Mouse (Mus musculus) hindbrain, embryonic 11.5 days (tissue): ENCODE data around the gene Aldh3b1. TPM values are rescaled to one million over a fixed set of nuclear protein-coding genes. Genes with fewer than 3 reads are reported as not detected.
A peak's percentile ranks its signal among the peaks of the same experiment; 100 is the strongest.

Experiments
- ATAC-seq: fragments of 200-750 bp; cut with Nextera tagmentation; 2 replicates; pipeline ENCODE4 v1.8.0; 2017; ENCODE audit warnings: mild to moderate bottlenecking, moderate TSS enrichment, moderate library complexity; ENCODE audit not compliant: low FRiP score
- DNase-seq: peaks from one replicate; pipeline ENCODE4 v3.0.0-alpha.2; 2015; ENCODE audit warnings: low spot score
- H3K27ac ChIP-seq: fragments of 300-500 bp; sonication (generic); 2 replicates; pipeline ENCODE4 v1.5.1; 2014; ENCODE audit warnings: mild to moderate bottlenecking, low read depth, low read length
- H3K27me3 ChIP-seq: fragments of 300-500 bp; sonication (generic); 2 replicates; pipeline ENCODE4 v1.6.1; 2014; ENCODE audit warnings: mild to moderate bottlenecking, low read length, moderate library complexity, mixed read lengths; ENCODE audit not compliant: control insufficient read depth, insufficient read depth
- H3K36me3 ChIP-seq: fragments of 300-500 bp; sonication (generic); 2 replicates; pipeline ENCODE4 v1.6.1; 2014; ENCODE audit warnings: mild to moderate bottlenecking, low read length, moderate library complexity, mixed read lengths; ENCODE audit not compliant: control insufficient read depth, insufficient read depth
- H3K4me1 ChIP-seq: fragments of 300-500 bp; sonication (generic); replicated peaks from 2 replicates; pipeline ENCODE4 v1.6.1; 2014; ENCODE audit warnings: low read length, mixed read lengths; ENCODE audit not compliant: control insufficient read depth, insufficient read depth
- H3K4me2 ChIP-seq: fragments of 300-500 bp; sonication (generic); replicated peaks from 2 replicates; pipeline ENCODE4 v1.6.1; 2014; ENCODE audit warnings: mild to moderate bottlenecking, low read depth, low read length
- H3K4me3 ChIP-seq: fragments of 300-500 bp; sonication (generic); 2 replicates; pipeline ENCODE4 v1.5.1; 2014; ENCODE audit warnings: low read depth, low read length
- H3K9ac ChIP-seq: fragments of 300-500 bp; sonication (generic); 2 replicates; pipeline ENCODE4 v1.6.1; 2014; ENCODE audit warnings: low read depth, low read length
- H3K9me3 ChIP-seq: fragments of 300-500 bp; sonication (generic); 2 replicates; pipeline ENCODE4 v1.6.1; 2016; ENCODE audit warnings: low read length; ENCODE audit not compliant: control insufficient read depth
- WGBS: fragments of 180-500 bp; shearing (Covaris S2); extraction: QIAGEN DNeasy Blood & Tissue Kit; methylation state at CpG from one replicate; pipeline ENCODE4 v1.1.7; 2014; 5-methylcytosine and 5-hydroxymethylcytosine counted together
- polyA plus RNA-seq: library from polyadenylated mRNA; unstranded; fragments of >200 nt; fragmentation: Nextera tagmentation; extraction: Ambion mirVana; gene quantifications from 2 replicates; pipeline ENCODE4 v1.2.1, GENCODE M21; 2014

Gene Aldh3b1
- polyA plus RNA-seq, 1 experiment from 2014 or later, result 0.59 TPM

DNA sequence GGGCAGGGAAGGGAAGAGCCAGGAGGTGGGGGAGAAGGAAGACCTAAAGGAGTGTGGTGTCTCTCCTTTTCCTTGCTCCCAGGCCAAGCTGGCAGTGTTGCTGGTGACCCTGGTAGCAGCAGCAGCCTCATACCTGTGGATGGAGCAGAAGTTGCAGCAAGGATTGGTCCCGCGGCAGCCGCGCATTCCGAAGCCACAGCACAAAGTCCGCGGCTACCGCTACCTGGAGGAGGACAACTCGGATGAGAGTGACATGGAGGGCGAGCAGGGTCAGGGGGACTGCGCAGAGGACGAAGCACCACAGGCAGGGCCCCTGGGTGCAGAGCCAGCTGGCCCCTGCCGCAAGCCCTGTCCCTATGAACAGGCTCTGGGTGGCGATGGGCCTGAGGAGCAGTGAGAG, 18.9 kb upstream of the Aldh3b1 start:
- 83% methylated on average over 14 of the region's 14 CpGs for WGBS
- no peaks in the 10 kb centered on the region for H3K4me1 ChIP-seq
- H3K27me3 ChIP-seq, result no peaks in the 10 kb centered on the region
- H3K4me3 ChIP-seq, result no peak overlapping the region
- H3K9ac ChIP-seq, result no peak overlapping the region
- no peaks in the 10 kb centered on the region for H3K9me3 ChIP-seq
- no peak overlapping the region for H3K27ac ChIP-seq
- H3K4me2 ChIP-seq, result no peak overlapping the region
- no peak for DNase-seq
- no peak for ATAC-seq
- H3K36me3 ChIP-seq, result no peaks in the 10 kb centered on the region

DNA sequence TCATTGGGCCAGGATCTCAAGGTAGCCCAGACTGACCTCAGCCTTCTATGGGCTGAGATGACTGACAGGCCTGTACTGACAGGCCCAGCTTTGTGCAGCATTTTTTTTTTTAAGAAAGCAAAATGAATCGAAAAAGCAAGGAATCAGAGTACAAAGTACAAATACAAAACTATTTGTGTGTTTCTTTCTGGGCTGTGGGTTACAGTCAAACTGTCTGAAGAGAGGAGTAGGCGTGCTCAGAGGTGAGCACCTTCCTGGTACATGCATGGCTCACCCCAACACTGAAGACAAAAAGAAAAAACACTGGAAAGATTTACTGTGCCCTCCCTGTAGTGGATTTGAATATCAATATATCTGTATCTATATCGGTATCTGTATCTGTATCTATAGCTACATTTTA, 18.2 kb upstream of the Aldh3b1 start:
- H3K9ac ChIP-seq, result no peak overlapping the region
- no peak for ATAC-seq
- H3K27ac ChIP-seq, result no peak overlapping the region
- DNase-seq, result no peak
- H3K4me1 ChIP-seq, result no peaks in the 10 kb centered on the region
- no peaks in the 10 kb centered on the region for H3K9me3 ChIP-seq
- no peak overlapping the region for H3K4me2 ChIP-seq
- peaks cover 2% of the 10 kb centered on the region; the same call in 1 of the 2 replicates for H3K27me3 ChIP-seq
- 88% methylated on average over 3 of the region's 3 CpGs for WGBS
- H3K4me3 ChIP-seq, result no peak overlapping the region
- no peaks in the 10 kb centered on the region for H3K36me3 ChIP-seq

DNA sequence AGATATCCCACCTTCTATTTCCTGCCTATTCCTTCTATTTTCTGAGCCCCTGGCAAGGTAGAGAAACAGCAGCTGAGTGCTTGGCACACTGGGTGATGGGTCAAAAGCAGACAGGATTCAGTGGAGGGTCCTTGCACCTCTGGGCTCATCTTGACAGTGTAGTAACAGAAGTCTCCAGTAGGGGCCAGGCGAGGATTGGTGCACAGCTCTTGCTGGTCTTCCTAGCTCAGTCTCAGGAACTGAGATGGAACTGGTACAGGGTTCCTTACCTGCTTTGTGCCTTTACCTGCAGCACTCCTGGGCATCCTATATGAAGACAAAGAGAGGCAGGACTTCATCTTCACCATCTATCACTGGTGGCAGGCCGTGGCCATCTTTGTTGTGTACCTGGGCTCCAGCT, 17.1 kb upstream of the Aldh3b1 start:
- Histone ChIP-seq H3K9ac (no peak overlapping the region), H3K36me3 (no peaks in the 10 kb centered on the region), H3K4me2 (no peak overlapping the region), H3K27me3 (peaks cover 2% of the 10 kb centered on the region; the same call in 1 of the 2 replicates), H3K27ac (no peak overlapping the region), H3K9me3 (no peaks in the 10 kb centered on the region), H3K4me1 (no peaks in the 10 kb centered on the region; the same call in 1 of the 2 replicates), H3K4me3 (no peak overlapping the region)
- peak; percentile 78 for DNase-seq
- ATAC-seq, result peak; percentile 56; the same call in 1 of the 2 replicates
- WGBS, result 8% methylated on average over 2 of the region's 2 CpGs

DNA sequence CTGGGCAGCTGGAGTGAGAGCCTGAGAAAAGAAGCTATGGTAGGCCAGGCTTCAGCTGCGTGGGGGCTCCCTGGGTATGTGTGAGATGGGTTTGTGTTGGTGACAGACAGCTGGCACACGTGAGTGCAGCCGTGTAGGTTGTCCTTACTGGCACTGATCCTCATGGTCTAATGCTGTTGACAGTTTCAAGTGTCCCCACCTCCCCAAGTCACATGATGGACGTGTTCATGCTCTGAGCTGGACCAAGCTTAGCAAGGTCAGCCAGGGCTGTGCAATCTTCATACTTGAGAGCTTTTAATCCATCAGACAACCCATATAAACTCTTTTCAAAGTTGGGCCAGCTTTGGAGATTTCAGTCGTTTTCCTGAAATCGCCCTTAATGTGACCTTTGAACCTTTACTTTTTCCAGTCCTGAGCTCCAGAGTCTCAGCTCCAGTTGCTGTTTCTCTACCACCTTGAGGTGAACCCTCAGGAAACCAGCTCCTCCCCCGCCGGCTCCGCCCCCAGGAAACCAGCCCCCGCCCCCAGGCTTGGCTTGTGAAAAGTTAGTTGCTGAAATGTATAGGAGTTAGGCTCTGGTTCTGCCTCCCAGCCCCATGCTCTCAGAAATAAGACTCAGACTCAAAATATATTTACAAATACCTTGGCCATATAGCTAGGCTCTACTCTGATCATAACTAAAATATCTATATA, 16.4 kb upstream of the Aldh3b1 start:
- H3K36me3 ChIP-seq, result no peaks in the 10 kb centered on the region
- 36% methylated on average over 10 of the region's 10 CpGs for WGBS

DNA sequence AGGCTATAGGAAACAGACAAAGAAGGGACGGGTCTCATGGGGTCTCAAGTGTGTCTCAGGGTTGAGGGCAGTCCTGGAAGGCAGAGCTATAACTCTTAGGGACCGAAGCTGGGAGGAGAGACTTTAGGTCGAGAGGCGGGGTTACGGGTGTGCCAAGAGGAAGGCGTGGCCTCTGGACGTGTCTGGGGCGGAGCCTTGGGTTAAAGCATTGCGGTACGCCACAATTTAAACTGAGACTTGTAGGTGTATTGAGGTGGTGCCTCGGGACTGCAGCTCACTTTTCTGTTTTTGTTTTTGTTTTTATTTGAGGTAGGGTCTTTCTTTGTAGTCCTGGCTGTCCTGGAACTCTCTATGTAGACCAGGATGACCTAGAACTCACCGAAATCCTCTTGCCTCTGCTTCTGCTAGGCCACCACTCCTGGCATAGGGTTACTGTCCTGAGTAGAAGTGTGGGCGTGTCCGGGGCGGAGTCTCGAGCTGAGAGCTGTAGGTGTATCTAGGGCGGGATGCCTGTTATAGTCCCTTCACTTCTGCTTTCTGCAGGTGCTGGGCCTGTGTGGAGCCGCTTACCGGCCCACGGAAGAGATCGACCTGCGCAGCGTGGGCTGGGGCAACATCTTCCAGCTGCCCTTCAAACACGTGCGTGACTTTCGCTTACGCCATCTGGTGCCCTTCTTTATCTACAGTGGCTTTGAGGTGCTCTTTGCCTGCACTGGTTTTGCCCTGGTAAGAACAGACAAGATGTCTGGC, 13.6 kb upstream of the Aldh3b1 start:
- no peak overlapping the region for H3K4me3 ChIP-seq
- DNase-seq (no peak), ATAC-seq (no peak)
- H3K4me1 ChIP-seq, result no peaks in the 10 kb centered on the region; the same call in 1 of the 2 replicates
- WGBS, result 20% methylated on average over 27 of the region's 27 CpGs
- H3K4me2 ChIP-seq, result no peak overlapping the region
- H3K9ac ChIP-seq, result no peak overlapping the region
- H3K27me3 ChIP-seq, result peaks cover 2% of the 10 kb centered on the region; the same call in 1 of the 2 replicates
- no peaks in the 10 kb centered on the region for H3K36me3 ChIP-seq
- H3K9me3 ChIP-seq, result no peaks in the 10 kb centered on the region
- H3K27ac ChIP-seq, result no peak overlapping the region

More for the DNA sequence above, 16.4 kb upstream of the Aldh3b1 start:
- no peak overlapping the region for H3K4me2 ChIP-seq
- DNase-seq (no peak), ATAC-seq (no peak)
- H3K9me3 ChIP-seq, result no peaks in the 10 kb centered on the region
- H3K27ac ChIP-seq, result no peak overlapping the region
- no peak overlapping the region for H3K4me3 ChIP-seq
- H3K4me1 ChIP-seq, result no peaks in the 10 kb centered on the region; the same call in 1 of the 2 replicates
- H3K9ac ChIP-seq, result no peak overlapping the region
- peaks cover 2% of the 10 kb centered on the region; the same call in 1 of the 2 replicates for H3K27me3 ChIP-seq

DNA sequence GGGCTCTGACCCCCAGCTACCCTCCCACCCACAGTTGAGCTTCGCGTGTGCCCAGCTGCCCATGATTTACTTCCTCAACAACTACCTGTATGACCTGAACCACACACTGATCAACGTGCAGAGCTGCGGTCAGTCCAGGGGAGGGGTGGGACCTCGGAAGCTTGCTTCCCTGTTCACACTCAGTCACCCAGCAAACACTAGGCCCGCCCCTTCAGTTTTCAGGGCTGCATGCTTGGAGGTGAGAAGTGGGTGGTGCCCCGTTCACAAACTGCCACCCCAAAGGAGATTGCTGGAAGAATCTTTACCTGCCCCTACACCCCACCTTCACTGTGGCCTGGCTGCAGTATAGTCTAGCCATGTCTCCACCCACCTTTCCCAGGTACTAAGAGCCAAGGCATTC, 12.7 kb upstream of the Aldh3b1 start:
- Histone ChIP-seq H3K27ac (no peak overlapping the region), H3K4me3 (no peak overlapping the region), H3K9me3 (no peaks in the 10 kb centered on the region), H3K4me1 (no peaks in the 10 kb centered on the region; the same call in 1 of the 2 replicates), H3K9ac (no peak overlapping the region), H3K36me3 (no peaks in the 10 kb centered on the region), H3K4me2 (no peak overlapping the region), H3K27me3 (peaks cover 2% of the 10 kb centered on the region; the same call in 1 of the 2 replicates)
- ATAC-seq, result no peak
- 71% methylated on average over 7 of the region's 7 CpGs for WGBS
- DNase-seq, result no peak

DNA sequence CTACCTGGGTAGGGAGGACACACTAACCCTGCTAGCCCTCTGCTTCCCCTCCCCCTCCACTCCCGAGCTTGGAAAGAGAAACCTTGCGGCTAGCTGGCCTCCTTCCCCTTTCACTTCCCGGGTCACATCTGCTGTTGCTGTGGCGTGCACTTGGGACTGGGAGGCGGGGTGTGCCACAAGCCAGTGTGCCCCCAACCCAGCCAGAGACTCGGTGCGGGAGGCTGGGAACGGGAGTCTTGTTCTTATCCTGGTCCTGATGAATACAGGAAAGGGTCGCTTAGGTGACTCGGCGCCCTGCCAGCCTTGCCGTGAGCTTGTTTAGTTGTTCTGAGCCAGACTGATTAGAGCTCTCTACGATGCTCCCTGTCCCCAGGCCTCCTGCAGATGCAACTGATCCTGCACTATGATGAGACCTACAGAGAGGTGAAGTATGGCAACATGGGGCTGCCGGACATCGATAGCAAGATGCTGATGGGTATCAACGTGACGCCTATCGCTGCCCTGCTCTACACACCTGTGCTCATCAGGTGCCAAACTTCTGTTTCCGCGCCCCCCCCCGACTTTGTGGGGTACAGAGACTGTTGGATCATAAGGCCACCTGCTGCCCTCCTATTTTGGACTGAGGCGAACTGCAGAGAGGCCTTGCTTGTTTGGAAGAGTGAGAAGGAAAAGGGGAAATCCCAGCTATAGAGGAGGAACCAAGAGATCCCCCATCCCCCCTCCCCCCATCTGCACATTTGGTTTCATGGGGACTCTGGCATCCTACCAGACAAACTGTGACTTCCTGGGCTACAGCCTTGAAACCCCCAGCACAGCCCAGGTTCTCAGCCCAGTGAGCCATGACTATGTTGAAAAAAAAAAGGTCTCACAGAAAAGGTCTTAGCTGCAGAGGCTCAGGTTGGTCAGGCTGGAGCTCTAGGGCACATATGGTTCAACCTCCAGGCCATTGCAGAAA, 6.6 kb upstream of the Aldh3b1 start:
- DNase-seq (no peak), ATAC-seq (no peak)
- no peaks in the 10 kb centered on the region for H3K36me3 ChIP-seq
- no peaks in the 10 kb centered on the region for H3K9me3 ChIP-seq
- 9% methylated on average over 22 of the region's 22 CpGs for WGBS
- H3K27me3 ChIP-seq, result 0 out of 2 replicates have a peak, but pooled peaks cover 3% of the 10 kb centered on the region
- H3K9ac ChIP-seq, result peak overlapping the region; percentile 45
- H3K27ac ChIP-seq, result no peak overlapping the region
- peak overlapping the region; percentile 67 for H3K4me2 ChIP-seq
- H3K4me3 ChIP-seq, result peak overlapping the region; percentile 39
- peaks cover 2% of the 10 kb centered on the region; the same call in 1 of the 2 replicates for H3K4me1 ChIP-seq
